Mouse (Mus musculus): ENCODE measurements around the gene Alox15. TPM values are rescaled to one million over a fixed set of nuclear protein-coding genes. Genes with fewer than 3 reads are reported as not detected.

Gene Alox15
- polyA plus RNA-seq, 1 experiment from 2014 or later, result 0.14 TPM

DNA sequence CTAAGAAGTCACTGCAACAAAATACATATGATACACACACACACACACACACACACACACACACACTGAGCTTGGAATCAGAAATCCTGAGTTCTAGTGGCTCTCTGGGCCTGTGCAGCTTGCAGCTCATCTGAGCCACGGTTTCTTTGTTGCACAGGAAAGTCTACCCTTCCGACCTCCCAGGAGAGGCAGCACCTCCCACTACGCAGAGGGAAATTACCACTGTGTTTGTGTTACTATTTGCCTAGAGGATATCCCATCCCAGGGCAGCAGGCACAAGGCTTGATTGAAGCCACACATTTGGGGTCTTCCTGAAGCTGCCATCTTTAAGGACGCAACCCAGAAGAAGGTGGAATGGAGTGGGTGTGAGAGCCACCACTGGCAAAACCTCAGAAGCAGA, 54.4 kb downstream of the Alox15 start:
- Histone ChIP-seq H3K4me1 (ENCODE audit: control insufficient read depth, insufficient read depth, low read length) (no peaks in the 10 kb centered on the region), H3K36me3 (ENCODE audit: control insufficient read depth, insufficient read depth, low read length) (no peaks in the 10 kb centered on the region), H3K9ac (ENCODE audit: low read length) (no peak overlapping the region), H3K27me3 (ENCODE audit: control insufficient read depth, insufficient read depth, low read length) (no peaks in the 10 kb centered on the region), H3K9me3 (ENCODE audit: control insufficient read depth, low read length) (no peaks in the 10 kb centered on the region; the same call in 1 of the 2 replicates), H3K27ac (ENCODE audit: low read depth, low read length) (no peak overlapping the region), H3K4me2 (no peak overlapping the region), H3K4me3 (ENCODE audit: low read depth, low read length) (no peak overlapping the region)
- no peak for ATAC-seq (ENCODE audit: low FRiP score)
- 59% methylated on average over 4 of the region's 4 CpGs for WGBS
- no peak for DNase-seq (ENCODE audit: low spot score, missing footprints)

Other genes starting within 250 kb of the Alox15 start
- gene Mgl2, start 221.7 kb downstream of the Alox15 start, polyA plus RNA-seq (2014; fragmentation: Nextera tagmentation; extraction: Ambion mirVana), result 0.11 and 0.22 TPM in 2 replicates
- 0.66 and 0.89 TPM in 2 replicates for gene Clec10a, start 195.8 kb downstream of the Alox15 start, polyA plus RNA-seq (2014; fragmentation: Nextera tagmentation; extraction: Ambion mirVana)
- gene Slc16a11, start 139.3 kb downstream of the Alox15 start, polyA plus RNA-seq (2014; fragmentation: Nextera tagmentation; extraction: Ambion mirVana), result 0.19 and 0.30 TPM in 2 replicates
- gene Slc16a13, start 131.0 kb downstream of the Alox15 start, polyA plus RNA-seq (2014; fragmentation: Nextera tagmentation; extraction: Ambion mirVana), result 14.9 and 15.8 TPM in 2 replicates
- gene Bcl6b, start 122.2 kb downstream of the Alox15 start, polyA plus RNA-seq (2014; fragmentation: Nextera tagmentation; extraction: Ambion mirVana), result 4.9 and 5.4 TPM in 2 replicates
- gene 0610010K14Rik, start 114.1 kb downstream of the Alox15 start, polyA plus RNA-seq (2014; fragmentation: Nextera tagmentation; extraction: Ambion mirVana), result 226 and 232 TPM in 2 replicates
- 9.7 and 12.1 TPM in 2 replicates for gene Gm21988, start 112.2 kb downstream of the Alox15 start, polyA plus RNA-seq (2014; fragmentation: Nextera tagmentation; extraction: Ambion mirVana)
- gene Rnasek, start 112.2 kb downstream of the Alox15 start, polyA plus RNA-seq (2014; fragmentation: Nextera tagmentation; extraction: Ambion mirVana), result 126 and 127 TPM in 2 replicates
- gene Alox12, start 96.7 kb downstream of the Alox15 start, polyA plus RNA-seq (2014; fragmentation: Nextera tagmentation; extraction: Ambion mirVana), result 3.2 and 3.4 TPM in 2 replicates
- 0.21 TPM in 1 of 2 replicates, not detected in the other for gene Alox12e, start 29.4 kb downstream of the Alox15 start, polyA plus RNA-seq (2014; fragmentation: Nextera tagmentation; extraction: Ambion mirVana)
- gene Pelp1, start 58.0 kb upstream of the Alox15 start, polyA plus RNA-seq (2014; fragmentation: Nextera tagmentation; extraction: Ambion mirVana), result 32.5 and 33.7 TPM in 2 replicates
- 28.9 and 31.3 TPM in 2 replicates for gene Arrb2, start 80.6 kb upstream of the Alox15 start, polyA plus RNA-seq (2014; fragmentation: Nextera tagmentation; extraction: Ambion mirVana)
- gene Med11, start 99.9 kb upstream of the Alox15 start, polyA plus RNA-seq (2014; fragmentation: Nextera tagmentation; extraction: Ambion mirVana), result 37.7 and 42.1 TPM in 2 replicates
- 0.18 and 0.26 TPM in 2 replicates for gene Zmynd15, start 107.4 kb upstream of the Alox15 start, polyA plus RNA-seq (2014; fragmentation: Nextera tagmentation; extraction: Ambion mirVana)
- 0.50 and 0.82 TPM in 2 replicates for gene Cxcl16, start 108.0 kb upstream of the Alox15 start, polyA plus RNA-seq (2014; fragmentation: Nextera tagmentation; extraction: Ambion mirVana)
- gene Tm4sf5, start 153.2 kb upstream of the Alox15 start, polyA plus RNA-seq (2014; fragmentation: Nextera tagmentation; extraction: Ambion mirVana), result not detected in 2 replicates
- gene Vmo1, start 162.6 kb upstream of the Alox15 start, polyA plus RNA-seq (2014; fragmentation: Nextera tagmentation; extraction: Ambion mirVana), result 0.42 TPM in 1 of 2 replicates, not detected in the other
- gene Gltpd2, start 167.2 kb upstream of the Alox15 start, polyA plus RNA-seq (2014; fragmentation: Nextera tagmentation; extraction: Ambion mirVana), result 0.18 and 0.22 TPM in 2 replicates
- 826 and 909 TPM in 2 replicates for gene Psmb6, start 173.3 kb upstream of the Alox15 start, polyA plus RNA-seq (2014; fragmentation: Nextera tagmentation; extraction: Ambion mirVana)
- gene Gm40193, start 180.9 kb upstream of the Alox15 start, polyA plus RNA-seq (2014; fragmentation: Nextera tagmentation; extraction: Ambion mirVana), result not detected in 2 replicates
- 3.5 and 4.0 TPM in 2 replicates for gene Pld2, start 188.0 kb upstream of the Alox15 start, polyA plus RNA-seq (2014; fragmentation: Nextera tagmentation; extraction: Ambion mirVana)
- gene Mink1, start 210.8 kb upstream of the Alox15 start, polyA plus RNA-seq (2014; fragmentation: Nextera tagmentation; extraction: Ambion mirVana), result 12.3 and 12.9 TPM in 2 replicates

All from midbrain, embryonic 11.5 days (tissue).